In genomic region chr15:97033485-97033991, GRCm38 (mm10) we compare ENCODE assay signal across 11 mouse cellular contexts. TPM values are rescaled to one million over a fixed set of nuclear protein-coding genes. Genes with fewer than 3 reads are reported as not detected.
DNase-seq lines count a peak whose midpoint lies in the region; ATAC-seq and TF ChIP-seq lines count a peak whose summit lies in the region.
"Had no signal": no experiment of that assay in that cellular context is flagged by ENCODE, and none has a peak within 500 bp of the region (broad histone marks: within the 10 kb centered on the region; RNA-seq: fewer than 3 reads in every experiment).

No protein-coding gene starts in this region.

- intact Hi-C loops in heart, postnatal 10 days (cut with DNase I), result no loop called here

- no peak overlapping the region for H3K9ac ChIP-seq in heart, embryonic 11.5 days (ENCODE audit: low read depth, low read length)
- H3K9ac ChIP-seq in midbrain, embryonic 11.5 days (ENCODE audit: low read length), result no peak overlapping the region
- no peak overlapping the region for H3K9ac ChIP-seq in midbrain, embryonic 16.5 days (ENCODE audit: low read depth, low read length)
- no peak overlapping the region for H3K9ac ChIP-seq in stomach, postnatal 0 days (ENCODE audit: low read length)

- H3K27me3 ChIP-seq in heart, embryonic 11.5 days (ENCODE audit: control insufficient read depth, insufficient read depth, low read length), result no peaks in the 10 kb centered on the region
- no peaks in the 10 kb centered on the region for H3K27me3 ChIP-seq in midbrain, embryonic 11.5 days (ENCODE audit: control insufficient read depth, insufficient read depth, low read length)
- no peaks in the 10 kb centered on the region for H3K27me3 ChIP-seq in midbrain, embryonic 16.5 days (ENCODE audit: control insufficient read depth, insufficient read depth, low read depth, low read length)
- H3K27me3 ChIP-seq in stomach, postnatal 0 days (ENCODE audit: control insufficient read depth, insufficient read depth, low read length), result no peaks in the 10 kb centered on the region

- peak overlapping the region; percentile 22 for H3K4me2 ChIP-seq in heart, embryonic 11.5 days
- no peak overlapping the region for H3K4me2 ChIP-seq in midbrain, embryonic 11.5 days
- no peak overlapping the region for H3K4me2 ChIP-seq in midbrain, embryonic 16.5 days (ENCODE audit: low read length)
- H3K4me2 ChIP-seq in stomach, postnatal 0 days (replicated peaks; ENCODE audit: low read depth), result no peak overlapping the region

- H3K27ac ChIP-seq in heart, embryonic 11.5 days (ENCODE audit: low read depth, low read length), result peak overlapping the region; percentile 85
- no peak overlapping the region for H3K27ac ChIP-seq in midbrain, embryonic 11.5 days (ENCODE audit: low read depth, low read length)
- no peak overlapping the region for H3K27ac ChIP-seq in midbrain, embryonic 16.5 days (ENCODE audit: low read length)
- no peak overlapping the region for H3K27ac ChIP-seq in stomach, postnatal 0 days (replicated peaks)

- ATAC-seq in heart, embryonic 11.5 days (replicated peaks; ENCODE audit: insufficient number of reproducible peaks, low FRiP score, low TSS enrichment), result peak; percentile 68
- no peak for ATAC-seq in midbrain, embryonic 11.5 days (ENCODE audit: low FRiP score)
- no peak for ATAC-seq in midbrain, embryonic 16.5 days
- 0 out of 2 replicates have a peak, but pooled peaks have one; percentile 18 for ATAC-seq in stomach, postnatal 0 days (ENCODE audit: low FRiP score, low TSS enrichment)

- H3K4me1 ChIP-seq in heart, embryonic 11.5 days (ENCODE audit: control insufficient read depth, insufficient read depth, low read length), result peaks cover 12% of the 10 kb centered on the region
- peaks cover 3% of the 10 kb centered on the region; the same call in 1 of the 2 replicates for H3K4me1 ChIP-seq in midbrain, embryonic 11.5 days (ENCODE audit: control insufficient read depth, insufficient read depth, low read length)
- H3K4me1 ChIP-seq in midbrain, embryonic 16.5 days (ENCODE audit: control insufficient read depth, insufficient read depth, low read length), result no peaks in the 10 kb centered on the region
- H3K4me1 ChIP-seq in stomach, postnatal 0 days (replicated peaks; ENCODE audit: control insufficient read depth, insufficient read depth), result no peaks in the 10 kb centered on the region; the same call in 1 of the 2 replicates

- WGBS in heart, embryonic 11.5 days (ENCODE audit: insufficient replicate concordance), result 17% methylated on average over 9 of the region's 9 CpGs
- WGBS in midbrain, embryonic 11.5 days, result 46% methylated on average over 9 of the region's 9 CpGs
- 49% methylated on average over 9 of the region's 9 CpGs for WGBS in midbrain, embryonic 16.5 days
- WGBS in stomach, postnatal 0 days, result 51% methylated on average over 9 of the region's 9 CpGs

- H3K9me3 ChIP-seq in heart, embryonic 11.5 days (replicated peaks; ENCODE audit: control insufficient read depth, low read length), result no peaks in the 10 kb centered on the region
- no peaks in the 10 kb centered on the region for H3K9me3 ChIP-seq in midbrain, embryonic 11.5 days (ENCODE audit: control insufficient read depth, low read length)
- H3K9me3 ChIP-seq in midbrain, embryonic 16.5 days (replicated peaks; ENCODE audit: control insufficient read depth, low read length, poor library complexity, severe bottlenecking), result no peaks in the 10 kb centered on the region
- H3K9me3 ChIP-seq in stomach, postnatal 0 days (ENCODE audit: control insufficient read depth, low read length), result no peaks in the 10 kb centered on the region

- TF ChIP-seq EP300 in stomach, postnatal 0 days (optimal IDR thresholded peaks at IDR 0.05), result no peak

- DNase-seq in heart, adult 8-10 months (ENCODE audit: low spot score), result no peak
- DNase-seq in midbrain, embryonic 11.5 days (ENCODE audit: low spot score, missing footprints), result peak; percentile 80
- peak; percentile 24 to 34 for DNase-seq in heart, postnatal 10 days
- DNase-seq in stomach, postnatal 0 days (ENCODE audit: low spot score), result no peak
- DNase-seq in cerebellum, postnatal 10 days, result no peak
- DNase-seq in urinary bladder, adult 2 months (ENCODE audit: low spot score), result no peak
- DNase-seq: cerebellum, adult 8-10 months; gastrocnemius, postnatal 10 days had no signal

- no peak for TF ChIP-seq CTCF in stomach, postnatal 0 days (IDR thresholded peaks at IDR 0.05; ENCODE audit: low read depth)

- H3K36me3 ChIP-seq in heart, embryonic 11.5 days (ENCODE audit: control insufficient read depth, insufficient read depth, low read length), result no peaks in the 10 kb centered on the region
- no peaks in the 10 kb centered on the region for H3K36me3 ChIP-seq in midbrain, embryonic 11.5 days (ENCODE audit: control insufficient read depth, insufficient read depth, low read length)
- no peaks in the 10 kb centered on the region for H3K36me3 ChIP-seq in midbrain, embryonic 16.5 days (ENCODE audit: control insufficient read depth, insufficient read depth, low read length)
- no peaks in the 10 kb centered on the region for H3K36me3 ChIP-seq in stomach, postnatal 0 days (ENCODE audit: control insufficient read depth, insufficient read depth, low read length)

- no peak overlapping the region for H3K4me3 ChIP-seq in heart, embryonic 11.5 days (ENCODE audit: low read depth, low read length)
- H3K4me3 ChIP-seq in midbrain, embryonic 11.5 days (ENCODE audit: low read depth, low read length), result no peak overlapping the region
- no peak overlapping the region for H3K4me3 ChIP-seq in midbrain, embryonic 16.5 days (ENCODE audit: low read depth, low read length)
- H3K4me3 ChIP-seq in stomach, postnatal 0 days (ENCODE audit: low read depth, low read length), result no peak overlapping the region
- H3K4me3 ChIP-seq: erythroblast, embryonic 14.5 days had no signal

RNA-seq across cellular contexts. Expression of gene Slc38a4, which starts 22.2 kb away (rescaled TPM):
- polyA plus RNA-seq in heart, embryonic 11.5 days (2014; fragmentation: Nextera tagmentation; extraction: Ambion mirVana), result 177 and 185 TPM in 2 replicates
- 1 to 10 TPM; 3.0 to 5.3 (median 3.7) TPM for total RNA-seq in heart, adult 8-10 months (2022)
- polyA plus RNA-seq in midbrain, embryonic 11.5 days (2014; fragmentation: Nextera tagmentation; extraction: Ambion mirVana), result 20.9 and 25.3 TPM in 2 replicates
- 4.1 and 4.2 TPM in 2 replicates for polyA plus RNA-seq in midbrain, embryonic 16.5 days (2015; fragmentation: Nextera tagmentation; extraction: Ambion mirVana)
- total RNA-seq in heart, postnatal 10 days (2021), result 10 to 100 TPM; 61.5 to 61.8 TPM
- 9.7 and 10.8 TPM in 2 replicates for polyA plus RNA-seq in stomach, postnatal 0 days (2015; fragmentation: Nextera tagmentation; extraction: Ambion mirVana)
- 4.1 and 4.9 TPM in 2 replicates for polyA plus RNA-seq in urinary bladder, adult 2 months (2012; rRNA removed)

Comparison
In these comparisons a context has a peak if more than half of its experiments do, and no peak if none do; other contexts are left out.
1. DNase-seq: peak in midbrain, embryonic 11.5 days (single experiment) and heart, postnatal 10 days (2 of 2); none in heart, adult 8-10 months (single experiment), stomach, postnatal 0 days (single experiment), cerebellum, postnatal 10 days (0 of 2) and urinary bladder, adult 2 months (single experiment).
2. ATAC-seq: peak in heart, embryonic 11.5 days (single experiment) and stomach, postnatal 0 days (single experiment); none in midbrain, embryonic 11.5 days (single experiment) and midbrain, embryonic 16.5 days (single experiment).